Mouse (Mus musculus): ENCODE measurements around the gene Entpd3. TPM values are rescaled to one million over a fixed set of nuclear protein-coding genes. Genes with fewer than 3 reads are reported as not detected.

Entpd3 gene
- polyA plus RNA-seq, 1 experiment from 2014 or later: not detected

Other genes starting within 250 kb of the Entpd3 start
- 0.39 and 0.46 TPM in 2 replicates for gene Myrip, start 238.3 kb upstream of the Entpd3 start, polyA plus RNA-seq (2014; fragmentation: Nextera tagmentation; extraction: Ambion mirVana)
- 139 and 143 TPM in 2 replicates for gene Eif1b, start 47.6 kb upstream of the Entpd3 start, polyA plus RNA-seq (2014; fragmentation: Nextera tagmentation; extraction: Ambion mirVana)
- 514 and 578 TPM in 2 replicates for gene Rpl14, start 31.6 kb downstream of the Entpd3 start, polyA plus RNA-seq (2014; fragmentation: Nextera tagmentation; extraction: Ambion mirVana)

Data from heart, embryonic 14.5 days (tissue).